Mouse (Mus musculus): ENCODE data around the gene Dennd2d. TPM values are rescaled to one million over a fixed set of nuclear protein-coding genes. Genes with fewer than 3 reads are reported as not detected.

Dennd2d gene
- polyA plus RNA-seq (2014; fragmentation: Illumina TruSeq; extraction: RNeasy Lipid Tissue Mini Kit (QIAGEN cat#74804); ENCODE audit: low read depth, low replicate concordance), result 10.5 TPM

GRCm38 (mm10) chr3:106482281-106483081 is at the start of gene Dennd2d:
TSS of gene Dennd2d (plus strand) at chr3:106482405.

GRCm38 (mm10) chr3:106547171-106547923 is 65.1 kb downstream of the Dennd2d start, which contains the start of the genes Dram2 and Cept1:
TSS of gene Dram2 (plus strand) at chr3:106547798.
TSS of gene Cept1 (minus strand) at chr3:106547802.

Other genes with a start within 250 kb of the Dennd2d start
- not detected for gene Chil6, start 76.2 kb upstream of the Dennd2d start, polyA plus RNA-seq (2014; fragmentation: Illumina TruSeq; extraction: RNeasy Lipid Tissue Mini Kit (QIAGEN cat#74804); ENCODE audit: low read depth, low replicate concordance)
- gene Dram2, start 65.4 kb downstream of the Dennd2d start, polyA plus RNA-seq (2014; fragmentation: Illumina TruSeq; extraction: RNeasy Lipid Tissue Mini Kit (QIAGEN cat#74804); ENCODE audit: low read depth, low replicate concordance), result 343 TPM
- 272 TPM for gene Cept1, start 65.4 kb downstream of the Dennd2d start, polyA plus RNA-seq (2014; fragmentation: Illumina TruSeq; extraction: RNeasy Lipid Tissue Mini Kit (QIAGEN cat#74804); ENCODE audit: low read depth, low replicate concordance)
- gene Lrif1, start 202.6 kb downstream of the Dennd2d start, polyA plus RNA-seq (2014; fragmentation: Illumina TruSeq; extraction: RNeasy Lipid Tissue Mini Kit (QIAGEN cat#74804); ENCODE audit: low read depth, low replicate concordance), result 30.5 TPM